Mouse (Mus musculus): ENCODE results near the gene Myo3b. TPM values are rescaled to one million over a fixed set of nuclear protein-coding genes. Genes with fewer than 3 reads are reported as not detected.
A peak's percentile ranks its signal among the peaks of the same experiment; 100 is the strongest.

The Myo3b gene
- polyA plus RNA-seq, 1 experiment from 2014 or later: 0.69 TPM

DNA sequence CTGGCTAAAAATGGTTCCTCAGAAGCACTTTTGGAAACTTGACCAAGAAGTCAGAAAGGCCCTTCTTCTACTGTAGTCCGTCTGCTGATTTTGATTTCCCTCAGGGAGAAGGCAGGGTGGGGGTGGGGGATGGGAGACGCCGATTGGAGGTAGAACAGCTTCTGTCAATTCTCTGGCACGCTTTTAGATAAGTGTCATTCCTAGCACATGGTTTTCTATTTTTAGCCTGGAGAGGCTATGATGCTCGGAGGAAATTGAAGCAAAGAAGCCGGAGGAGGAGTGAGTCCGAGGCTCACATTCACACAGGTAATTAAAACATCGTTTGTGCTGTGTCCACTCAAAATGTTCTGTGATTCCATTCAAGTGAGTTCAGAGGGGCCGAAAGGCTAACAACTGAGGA, 276.2 kb downstream of the Myo3b start:
- WGBS: 44% methylated on average over 9 of the region's 9 CpGs
- no peak overlapping the region for H3K4me3 ChIP-seq (ENCODE audit: low read length)
- no peaks in the 10 kb centered on the region for H3K36me3 ChIP-seq (ENCODE audit: insufficient read depth, low read length)
- H3K27me3 ChIP-seq (ENCODE audit: insufficient read depth, low read length): no peaks in the 10 kb centered on the region; the same call in 1 of the 2 replicates
- H3K9me3 ChIP-seq (ENCODE audit: low read length): no peaks in the 10 kb centered on the region
- H3K9ac ChIP-seq (replicated peaks; ENCODE audit: low read length): no peak overlapping the region
- H3K27ac ChIP-seq (ENCODE audit: low read length): no peak overlapping the region
- H3K4me2 ChIP-seq (replicated peaks; ENCODE audit: low read depth, low read length): no peak overlapping the region
- peaks cover 4% of the 10 kb centered on the region; the same call in 1 of the 2 replicates for H3K4me1 ChIP-seq (ENCODE audit: insufficient read depth, low read length)
- ATAC-seq (ENCODE audit: low FRiP score, low TSS enrichment): no peak

DNA sequence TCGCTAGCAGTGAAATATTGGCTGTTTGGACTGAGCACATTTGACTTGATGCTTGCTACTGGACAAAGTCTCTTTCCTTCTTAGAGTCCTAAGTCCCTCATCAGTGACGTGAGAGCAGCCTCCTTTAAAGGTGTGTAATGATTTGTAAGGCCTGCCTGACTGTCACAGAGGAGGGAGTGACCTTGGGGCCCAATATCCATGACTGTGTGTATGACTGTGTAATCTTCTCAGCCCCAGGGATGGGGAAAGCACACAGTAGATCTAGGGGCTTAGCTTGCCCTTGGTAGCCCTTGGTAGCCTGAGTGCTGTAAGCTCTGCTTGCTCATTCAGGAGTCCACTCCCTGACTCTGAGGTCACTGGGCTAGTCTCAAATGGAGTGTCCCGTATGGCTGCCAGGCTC, 276.8 kb downstream of the Myo3b start:
- Histone ChIP-seq H3K9ac (replicated peaks; ENCODE audit: low read length) (no peak overlapping the region), H3K4me2 (replicated peaks; ENCODE audit: low read depth, low read length) (no peak overlapping the region), H3K27me3 (ENCODE audit: insufficient read depth, low read length) (no peaks in the 10 kb centered on the region; the same call in 1 of the 2 replicates), H3K27ac (ENCODE audit: low read length) (no peak overlapping the region), H3K4me3 (ENCODE audit: low read length) (no peak overlapping the region), H3K36me3 (ENCODE audit: insufficient read depth, low read length) (no peaks in the 10 kb centered on the region), H3K9me3 (ENCODE audit: low read length) (no peaks in the 10 kb centered on the region), H3K4me1 (ENCODE audit: insufficient read depth, low read length) (peaks cover 4% of the 10 kb centered on the region; the same call in 1 of the 2 replicates)
- ATAC-seq (ENCODE audit: low FRiP score, low TSS enrichment): no peak
- WGBS: 79% methylated on average over 3 of the region's 3 CpGs

DNA sequence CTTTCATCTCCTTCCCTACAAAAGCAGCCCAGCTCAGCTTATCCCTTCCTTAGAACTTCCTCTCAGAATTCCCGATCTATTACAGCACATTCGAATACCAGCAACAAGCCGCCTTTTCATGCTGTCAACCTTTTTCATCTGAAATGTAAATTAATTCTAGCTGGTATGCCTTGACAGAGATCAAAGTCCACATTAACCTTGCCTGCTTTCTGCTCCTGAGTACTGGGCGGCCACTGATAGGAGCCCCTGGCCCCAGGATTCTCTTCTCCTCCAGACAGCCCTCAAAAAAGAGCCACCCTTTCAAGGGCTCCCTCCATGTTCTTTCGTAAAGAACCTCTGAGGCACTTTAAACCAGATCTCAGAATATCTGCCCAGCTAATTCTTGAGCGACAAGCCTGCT, 278.9 kb downstream of the Myo3b start:
- Histone ChIP-seq H3K27ac (ENCODE audit: low read length) (no peak overlapping the region), H3K9ac (replicated peaks; ENCODE audit: low read length) (no peak overlapping the region), H3K9me3 (ENCODE audit: low read length) (no peaks in the 10 kb centered on the region), H3K27me3 (ENCODE audit: insufficient read depth, low read length) (no peaks in the 10 kb centered on the region; the same call in 1 of the 2 replicates), H3K4me3 (ENCODE audit: low read length) (no peak overlapping the region), H3K4me2 (replicated peaks; ENCODE audit: low read depth, low read length) (no peak overlapping the region), H3K36me3 (ENCODE audit: insufficient read depth, low read length) (no peaks in the 10 kb centered on the region), H3K4me1 (ENCODE audit: insufficient read depth, low read length) (peaks cover 5% of the 10 kb centered on the region)
- WGBS: 30% methylated on average over 6 of the region's 6 CpGs
- ATAC-seq (ENCODE audit: low FRiP score, low TSS enrichment): no peak

DNA sequence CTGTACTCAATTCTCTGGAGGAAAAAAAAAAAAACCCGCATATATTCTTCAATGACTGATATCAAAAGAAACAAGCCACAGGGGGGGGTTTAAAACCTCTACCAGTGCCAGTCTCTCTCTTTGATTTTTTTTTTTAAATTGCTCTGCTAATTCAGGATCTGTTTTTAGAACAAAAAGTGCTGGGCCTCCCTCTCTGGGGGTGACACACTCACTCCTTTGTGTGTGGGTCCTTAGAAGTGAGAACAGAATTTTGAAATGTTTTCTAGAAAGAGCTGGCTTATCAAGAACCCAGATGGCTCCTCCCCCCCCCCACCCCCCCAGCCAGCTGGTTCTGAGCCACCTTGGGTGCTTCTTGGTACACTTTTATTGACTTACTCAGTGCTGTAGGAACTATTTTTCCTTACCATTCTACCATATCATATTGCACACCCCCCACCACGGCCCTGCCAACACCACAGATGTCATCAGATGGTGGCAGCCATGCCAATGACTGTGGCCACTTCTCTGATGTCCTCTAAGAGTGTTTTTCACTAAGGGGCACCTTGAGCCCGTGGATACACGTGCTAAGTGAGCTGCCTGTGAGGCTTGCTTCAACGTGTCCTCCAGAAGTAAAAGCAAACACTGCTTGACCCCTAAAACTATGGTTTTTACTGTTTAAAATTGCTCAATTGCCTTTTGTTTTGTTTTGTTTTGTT, 280.1 kb downstream of the Myo3b start:
- Histone ChIP-seq H3K36me3 (ENCODE audit: insufficient read depth, low read length) (no peaks in the 10 kb centered on the region), H3K9ac (replicated peaks; ENCODE audit: low read length) (no peak overlapping the region), H3K4me3 (ENCODE audit: low read length) (no peak overlapping the region), H3K27ac (ENCODE audit: low read length) (no peak overlapping the region), H3K27me3 (ENCODE audit: insufficient read depth, low read length) (no peaks in the 10 kb centered on the region; the same call in 1 of the 2 replicates), H3K9me3 (ENCODE audit: low read length) (no peaks in the 10 kb centered on the region), H3K4me1 (ENCODE audit: insufficient read depth, low read length) (peaks cover 11% of the 10 kb centered on the region), H3K4me2 (replicated peaks; ENCODE audit: low read depth, low read length) (no peak overlapping the region)
- ATAC-seq (ENCODE audit: low FRiP score, low TSS enrichment): no peak
- WGBS: 59% methylated on average over 5 of the region's 5 CpGs

DNA sequence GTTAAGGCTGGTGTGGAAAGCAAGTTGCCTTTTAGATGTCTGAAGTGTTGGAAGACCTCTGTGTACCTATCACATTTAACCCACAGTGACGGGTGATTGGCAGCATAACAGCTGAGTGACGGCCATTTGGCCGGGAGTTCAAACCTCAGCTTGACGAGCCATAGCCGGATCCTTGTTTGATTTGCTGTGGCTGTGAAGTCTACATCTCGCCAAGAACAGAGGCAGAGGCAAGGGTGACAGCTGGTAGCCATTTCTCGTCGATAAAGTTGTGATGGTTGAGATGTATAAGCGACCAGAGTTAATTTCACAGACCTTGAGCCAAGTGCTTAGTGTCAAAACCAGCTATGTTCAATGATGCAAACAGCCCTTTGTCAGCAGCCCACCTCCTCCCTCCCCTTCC, 283.8 kb downstream of the Myo3b start:
- 14% methylated on average over 9 of the region's 9 CpGs for WGBS
- no peaks in the 10 kb centered on the region for H3K9me3 ChIP-seq (ENCODE audit: low read length)
- peaks cover 15% of the 10 kb centered on the region for H3K4me1 ChIP-seq (ENCODE audit: insufficient read depth, low read length)
- H3K4me2 ChIP-seq (replicated peaks; ENCODE audit: low read depth, low read length): no peak overlapping the region
- H3K27me3 ChIP-seq (ENCODE audit: insufficient read depth, low read length): no peaks in the 10 kb centered on the region; the same call in 1 of the 2 replicates
- peak; percentile 64 for ATAC-seq (ENCODE audit: low FRiP score, low TSS enrichment)
- no peak overlapping the region for H3K4me3 ChIP-seq (ENCODE audit: low read length)
- H3K9ac ChIP-seq (replicated peaks; ENCODE audit: low read length): no peak overlapping the region
- no peak overlapping the region for H3K27ac ChIP-seq (ENCODE audit: low read length)
- H3K36me3 ChIP-seq (ENCODE audit: insufficient read depth, low read length): no peaks in the 10 kb centered on the region

DNA sequence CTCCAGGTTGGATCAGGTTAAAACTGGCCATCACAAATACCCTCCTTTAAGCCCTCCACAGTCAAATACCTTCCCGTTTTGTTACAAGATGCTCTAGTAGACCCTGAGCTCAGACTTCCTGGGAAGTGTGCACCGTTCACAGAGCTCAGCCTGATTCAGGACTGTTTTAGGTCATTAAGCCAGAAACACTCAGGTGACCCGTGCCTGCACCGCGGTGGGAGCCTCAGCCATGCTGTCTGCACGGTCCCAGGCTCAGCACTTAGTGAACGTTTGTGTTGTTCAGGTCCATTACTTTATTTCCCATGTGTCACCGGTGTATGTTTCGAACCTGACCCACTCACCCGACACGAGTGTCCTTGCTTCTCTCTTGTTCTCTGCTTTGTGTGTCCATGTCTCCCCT, 288.7 kb downstream of the Myo3b start:
- ATAC-seq (ENCODE audit: low FRiP score, low TSS enrichment): peak; percentile 65; the same call in 1 of the 2 replicates
- Histone ChIP-seq H3K27ac (ENCODE audit: low read length) (no peak overlapping the region), H3K4me3 (ENCODE audit: low read length) (no peak overlapping the region), H3K36me3 (ENCODE audit: insufficient read depth, low read length) (no peaks in the 10 kb centered on the region), H3K4me2 (replicated peaks; ENCODE audit: low read depth, low read length) (no peak overlapping the region), H3K27me3 (ENCODE audit: insufficient read depth, low read length) (no peaks in the 10 kb centered on the region), H3K4me1 (ENCODE audit: insufficient read depth, low read length) (peaks cover 20% of the 10 kb centered on the region), H3K9me3 (ENCODE audit: low read length) (no peaks in the 10 kb centered on the region; the same call in 1 of the 2 replicates), H3K9ac (replicated peaks; ENCODE audit: low read length) (no peak overlapping the region)
- 41% methylated on average over 11 of the region's 11 CpGs for WGBS

DNA sequence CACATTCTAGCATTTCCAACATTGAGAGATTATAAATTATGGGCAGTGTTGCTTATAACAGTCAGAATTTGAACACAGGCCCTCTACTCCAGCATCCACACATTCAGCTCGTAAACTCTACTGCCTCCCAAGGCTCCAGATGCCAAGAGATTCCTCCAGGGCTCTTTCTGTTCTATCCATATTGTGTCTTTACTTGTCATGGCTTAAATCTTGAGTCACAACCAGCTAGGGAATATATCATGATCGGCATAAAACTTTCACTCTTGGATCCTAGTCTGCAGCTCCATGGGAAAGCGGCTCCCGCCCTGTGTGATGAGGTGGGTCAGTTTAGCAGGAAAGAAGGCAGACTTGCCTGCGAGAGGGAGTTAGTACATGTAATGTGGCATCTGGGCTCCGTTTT, 294.0 kb downstream of the Myo3b start:
- no peak overlapping the region for H3K4me3 ChIP-seq (ENCODE audit: low read length)
- no peak overlapping the region for H3K9ac ChIP-seq (replicated peaks; ENCODE audit: low read length)
- H3K27me3 ChIP-seq (ENCODE audit: insufficient read depth, low read length): no peaks in the 10 kb centered on the region
- H3K4me1 ChIP-seq (ENCODE audit: insufficient read depth, low read length): peaks cover 30% of the 10 kb centered on the region
- H3K4me2 ChIP-seq (replicated peaks; ENCODE audit: low read depth, low read length): no peak overlapping the region
- H3K9me3 ChIP-seq (ENCODE audit: low read length): no peaks in the 10 kb centered on the region; the same call in 1 of the 2 replicates
- no peaks in the 10 kb centered on the region for H3K36me3 ChIP-seq (ENCODE audit: insufficient read depth, low read length)
- ATAC-seq (ENCODE audit: low FRiP score, low TSS enrichment): no peak
- WGBS: 83% methylated on average over 6 of the region's 6 CpGs
- H3K27ac ChIP-seq (ENCODE audit: low read length): no peak overlapping the region

DNA sequence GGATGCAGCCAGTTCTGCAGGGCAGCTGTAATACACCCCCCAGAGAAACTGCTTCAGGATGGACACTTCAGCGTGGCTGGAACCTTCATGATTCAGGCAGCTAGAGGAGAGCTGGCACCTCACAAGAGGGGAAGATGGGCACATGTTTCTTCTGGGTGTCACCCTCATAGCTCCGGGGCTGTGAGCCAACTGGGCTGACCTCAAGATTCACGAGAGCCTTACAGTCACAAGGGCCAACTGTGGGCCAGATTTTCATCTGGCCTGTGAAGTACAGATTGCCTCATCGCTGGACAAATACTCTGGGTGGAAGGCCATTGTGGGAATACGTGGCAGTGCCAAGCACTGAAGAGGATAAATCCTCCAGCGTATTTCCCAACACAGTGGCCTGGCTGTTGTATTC, 294.6 kb downstream of the Myo3b start:
- no peak overlapping the region for H3K9ac ChIP-seq (replicated peaks; ENCODE audit: low read length)

DNA sequence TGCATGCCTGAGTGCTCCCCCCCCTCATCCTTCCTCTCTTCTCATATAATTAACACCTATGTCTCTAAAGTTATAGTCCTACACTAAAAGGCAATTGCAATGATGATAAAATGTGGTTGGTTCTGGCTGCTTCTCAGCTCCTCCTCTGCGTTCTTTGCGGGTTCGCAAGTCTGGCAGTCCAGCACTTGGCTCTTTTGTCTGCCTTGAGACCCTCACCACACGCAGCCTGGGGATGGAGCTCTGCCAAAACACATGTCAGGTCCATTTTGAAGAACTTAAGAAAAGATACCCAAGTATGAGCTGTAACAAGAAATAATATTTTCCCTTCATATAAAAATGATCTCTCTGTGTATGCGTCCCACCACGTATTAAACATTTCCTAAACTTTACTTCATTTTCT, 297.6 kb downstream of the Myo3b start:
- Histone ChIP-seq H3K27me3 (ENCODE audit: insufficient read depth, low read length) (no peaks in the 10 kb centered on the region), H3K4me3 (ENCODE audit: low read length) (no peak overlapping the region), H3K4me1 (ENCODE audit: insufficient read depth, low read length) (peaks cover 27% of the 10 kb centered on the region), H3K9me3 (ENCODE audit: low read length) (no peaks in the 10 kb centered on the region; the same call in 1 of the 2 replicates), H3K27ac (ENCODE audit: low read length) (no peak overlapping the region), H3K4me2 (replicated peaks; ENCODE audit: low read depth, low read length) (no peak overlapping the region), H3K9ac (replicated peaks; ENCODE audit: low read length) (no peak overlapping the region), H3K36me3 (ENCODE audit: insufficient read depth, low read length) (no peaks in the 10 kb centered on the region)
- 64% methylated on average over 6 of the region's 6 CpGs for WGBS
- no peak for ATAC-seq (ENCODE audit: low FRiP score, low TSS enrichment)

More for the DNA sequence above, 294.6 kb downstream of the Myo3b start:
- Histone ChIP-seq H3K36me3 (ENCODE audit: insufficient read depth, low read length) (no peaks in the 10 kb centered on the region), H3K27me3 (ENCODE audit: insufficient read depth, low read length) (no peaks in the 10 kb centered on the region), H3K9me3 (ENCODE audit: low read length) (no peaks in the 10 kb centered on the region; the same call in 1 of the 2 replicates), H3K4me2 (replicated peaks; ENCODE audit: low read depth, low read length) (no peak overlapping the region), H3K27ac (ENCODE audit: low read length) (no peak overlapping the region), H3K4me1 (ENCODE audit: insufficient read depth, low read length) (peaks cover 33% of the 10 kb centered on the region), H3K4me3 (ENCODE audit: low read length) (no peak overlapping the region)
- ATAC-seq (ENCODE audit: low FRiP score, low TSS enrichment): no peak
- WGBS: 89% methylated on average over 6 of the region's 6 CpGs

DNA sequence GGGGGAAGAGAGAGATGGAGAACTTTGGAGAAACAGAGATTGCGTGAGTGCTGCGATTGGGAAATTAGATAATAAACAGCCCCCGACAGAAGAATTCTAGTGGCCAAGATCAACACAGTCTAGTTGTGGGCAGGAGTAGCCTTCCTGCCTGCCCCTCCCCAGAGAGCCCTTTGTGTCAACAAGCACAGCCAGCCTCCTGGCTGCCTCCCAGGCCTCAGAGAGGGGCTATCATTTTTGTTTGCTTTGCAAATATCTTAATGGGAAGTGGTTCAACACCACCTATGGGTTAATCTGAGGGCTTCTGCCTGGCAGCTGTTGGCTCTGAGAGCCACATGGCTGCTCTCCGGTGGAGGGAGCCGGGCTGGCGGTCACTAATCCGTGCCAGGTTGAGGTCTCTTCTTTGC, 298.3 kb downstream of the Myo3b start:
- Histone ChIP-seq H3K27me3 (ENCODE audit: insufficient read depth, low read length) (no peaks in the 10 kb centered on the region), H3K9ac (replicated peaks; ENCODE audit: low read length) (no peak overlapping the region), H3K27ac (ENCODE audit: low read length) (peak overlapping the region; percentile 48), H3K4me1 (ENCODE audit: insufficient read depth, low read length) (peaks cover 27% of the 10 kb centered on the region), H3K9me3 (ENCODE audit: low read length) (no peaks in the 10 kb centered on the region), H3K4me3 (ENCODE audit: low read length) (no peak overlapping the region), H3K36me3 (ENCODE audit: insufficient read depth, low read length) (no peaks in the 10 kb centered on the region), H3K4me2 (replicated peaks; ENCODE audit: low read depth, low read length) (peak overlapping the region; percentile 19; the same call in 1 of the 2 replicates)
- WGBS: 9% methylated on average over 7 of the region's 7 CpGs
- ATAC-seq (ENCODE audit: low FRiP score, low TSS enrichment): peak; percentile 79; the same call in 1 of the 2 replicates
